Mouse (Mus musculus) lung, adult 2 months (tissue): ENCODE data around the gene Brca2.

Experiments
- CTCF ChIP-seq: fragments of 200-500 bp; IDR thresholded peaks from 2 replicates; pipeline ENCODE4 v1.5.1; 2011; ENCODE audit warnings: mild to moderate bottlenecking, low read length, control low read depth; ENCODE audit not compliant: insufficient read depth
- POLR2A ChIP-seq: fragments of 200-500 bp; IDR thresholded peaks from 2 replicates; pipeline ENCODE4 v1.6.1; 2011; ENCODE audit warnings: low read depth, mild to moderate bottlenecking, control low read depth, low read length, borderline replicate concordance; ENCODE audit errors: extremely low read depth

- TF ChIP-seq CTCF (no peak), POLR2A (no peak)
Observed at GRCm38 (mm10) chr5:150578613-150579171, 56.3 kb downstream of the Brca2 start.
